Mouse (Mus musculus) thymus, adult 2 months (tissue): ENCODE results near the gene Wrnip1.

ENCODE experiments used
- CTCF ChIP-seq: fragments of 200-500 bp; IDR thresholded peaks from 2 replicates; pipeline ENCODE4 v1.5.1; 2012; ENCODE audit warnings: mild to moderate bottlenecking, control low read depth, low read length, moderate library complexity, borderline replicate concordance; ENCODE audit not compliant: control insufficient read depth, poor library complexity, insufficient read depth; ENCODE audit errors: extremely low read depth
- POLR2A ChIP-seq: fragments of 200-500 bp; IDR thresholded peaks from 2 replicates; pipeline ENCODE4 v1.6.1; 2012; ENCODE audit warnings: mild to moderate bottlenecking, low read length, control low read depth, moderate library complexity; ENCODE audit not compliant: control insufficient read depth, poor library complexity, insufficient read depth; ENCODE audit errors: extremely low read depth

DNA sequence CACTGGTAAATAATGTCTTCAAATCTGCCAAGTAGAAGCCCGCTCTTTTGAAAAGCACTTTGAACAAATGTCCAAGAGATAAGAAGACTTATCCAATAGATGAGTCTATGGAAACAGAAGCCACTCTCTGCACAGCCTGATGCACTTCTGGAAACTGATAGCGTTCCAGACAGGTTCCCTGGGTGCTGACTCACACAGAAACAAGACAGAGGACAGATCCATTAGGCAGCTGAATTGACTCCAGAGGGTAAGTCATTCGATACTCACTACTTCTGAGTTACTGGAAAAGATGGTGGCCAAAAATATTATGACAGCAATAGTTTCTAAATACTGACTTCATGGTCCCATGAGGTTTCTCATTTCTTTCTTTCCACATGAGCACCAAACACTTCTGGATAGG, 59.0 kb downstream of the Wrnip1 start:
- no peak for TF ChIP-seq POLR2A
- no peak for TF ChIP-seq CTCF
